Mouse (Mus musculus): ENCODE measurements at regions not wholly inside any gene's neighbourhood (a gene's known extent, or its start where the extent isn't known, plus 50 kb on each side); places are given as distances from the start of the nearest gene placed in this dataset.

GRCm38 (mm10) chr4:140463296-140463695 lies 202.5 kb downstream of the Arhgef10l start:
- DNase-seq: no peak

GRCm38 (mm10) chr4:140461317-140461716 lies 204.5 kb downstream of the Arhgef10l start:
- no peak for DNase-seq

- DNase-seq: no peak
These were observed 202.5 kb upstream of the Igsf21 start for GRCm38 (mm10) chr4:140449062-140449461.

GRCm38 (mm10) chr4:140446455-140446854 lies 199.9 kb upstream of the Igsf21 start:
- no peak for DNase-seq

GRCm38 (mm10) chr4:140445931-140446330 lies 199.3 kb upstream of the Igsf21 start:
- DNase-seq: peak; percentile 39 to 42

- DNase-seq: no peak
These were observed 196.6 kb upstream of the Igsf21 start for GRCm38 (mm10) chr4:140443221-140443620.

GRCm38 (mm10) chr4:140441805-140442204 lies 195.2 kb upstream of the Igsf21 start:
- DNase-seq: no peak

GRCm38 (mm10) chr4:140439856-140440255 lies 193.3 kb upstream of the Igsf21 start:
- peak; percentile 44 to 60 for DNase-seq

- DNase-seq: no peak
These were observed 189.4 kb upstream of the Igsf21 start for GRCm38 (mm10) chr4:140436030-140436429.

GRCm38 (mm10) chr4:140433744-140434542 lies 187.4 kb upstream of the Igsf21 start:
- no peak for DNase-seq

- DNase-seq: no peak
These were observed 185.5 kb upstream of the Igsf21 start for GRCm38 (mm10) chr4:140432101-140432500.

GRCm38 (mm10) chr4:140427039-140427438 lies 180.5 kb upstream of the Igsf21 start:
- DNase-seq: no peak

- no peak for DNase-seq
These were observed 177.2 kb upstream of the Igsf21 start for GRCm38 (mm10) chr4:140423791-140424190.

GRCm38 (mm10) chr4:140421926-140422585 lies 175.5 kb upstream of the Igsf21 start:
- DNase-seq: peak; percentile 24 to 63

GRCm38 (mm10) chr4:140419720-140420412 lies 173.3 kb upstream of the Igsf21 start:
- DNase-seq: no peak

- DNase-seq: no peak
These were observed 165.8 kb upstream of the Igsf21 start for GRCm38 (mm10) chr4:140412312-140412930.

- no peak for DNase-seq
These were observed 161.9 kb upstream of the Igsf21 start for GRCm38 (mm10) chr4:140408446-140408845.

- DNase-seq: no peak
These were observed 160.3 kb upstream of the Igsf21 start for GRCm38 (mm10) chr4:140406913-140407312.

GRCm38 (mm10) chr4:140405993-140406881 lies 159.7 kb upstream of the Igsf21 start:
- peak; percentile 12 to 14 for DNase-seq

- no peak for DNase-seq
These were observed 158.8 kb upstream of the Igsf21 start for GRCm38 (mm10) chr4:140405427-140405826.

- no peak for DNase-seq
These were observed 156.5 kb upstream of the Igsf21 start for GRCm38 (mm10) chr4:140403128-140403527.
